ENCODE assay signal across 18 mouse cellular contexts in genomic region chr9:108481520-108482210, GRCm38 (mm10). TPM values are rescaled to one million over a fixed set of nuclear protein-coding genes. Genes with fewer than 3 reads are reported as not detected.
DNase-seq lines count a peak whose midpoint lies in the region; ATAC-seq and TF ChIP-seq lines count a peak whose summit lies in the region.
"Had no signal": no experiment of that assay in that cellular context is flagged by ENCODE, and none has a peak within 500 bp of the region (broad histone marks: within the 10 kb centered on the region; RNA-seq: fewer than 3 reads in every experiment).

No protein-coding gene starts in this region.

- H3K27me3 ChIP-seq in heart, adult 2 months (ENCODE audit: control insufficient read depth, insufficient read depth, low read length) = no peaks in the 10 kb centered on the region
- no peaks in the 10 kb centered on the region for H3K27me3 ChIP-seq in midbrain, embryonic 11.5 days (ENCODE audit: control insufficient read depth, insufficient read depth, low read length)
- H3K27me3 ChIP-seq in midbrain, embryonic 13.5 days = no peaks in the 10 kb centered on the region
- H3K27me3 ChIP-seq in heart, embryonic 13.5 days (replicated peaks) = no peaks in the 10 kb centered on the region
- H3K27me3 ChIP-seq in limb, embryonic 13.5 days = no peaks in the 10 kb centered on the region
- no peaks in the 10 kb centered on the region for H3K27me3 ChIP-seq in liver, postnatal 0 days (ENCODE audit: insufficient read depth, low read length)
- H3K27me3 ChIP-seq: forebrain, embryonic 15.5 days; hindbrain, embryonic 13.5 days; lung, embryonic 15.5 days had no signal

- peak overlapping the region; percentile 91 for H3K9ac ChIP-seq in heart, adult 2 months (ENCODE audit: low read depth, low read length)
- no peak overlapping the region for H3K9ac ChIP-seq in midbrain, embryonic 11.5 days (ENCODE audit: low read length)
- H3K9ac ChIP-seq in midbrain, embryonic 13.5 days (replicated peaks) = no peak overlapping the region
- H3K9ac ChIP-seq in heart, embryonic 13.5 days = peak overlapping the region; percentile 92
- H3K9ac ChIP-seq in limb, embryonic 13.5 days = peak overlapping the region; percentile 89; the same call in 1 of the 2 replicates
- H3K9ac ChIP-seq in liver, postnatal 0 days (replicated peaks) = no peak overlapping the region
- H3K9ac ChIP-seq: forebrain, embryonic 15.5 days; hindbrain, embryonic 13.5 days; liver, embryonic 13.5 days had no signal

- TF ChIP-seq EP300 in heart, adult 2 months (IDR thresholded peaks at IDR 0.05; ENCODE audit: insufficient read depth, low read depth, low read length) = no peak
- TF ChIP-seq EP300 in liver, postnatal 0 days (IDR thresholded peaks at IDR 0.05; ENCODE audit: low read depth) = no peak

- no peak for ATAC-seq in midbrain, embryonic 11.5 days (ENCODE audit: low FRiP score)
- no peak for ATAC-seq in midbrain, embryonic 13.5 days
- ATAC-seq in heart, embryonic 13.5 days (ENCODE audit: extremely low read depth, insufficient number of reproducible peaks, low FRiP score, low TSS enrichment) = no peak
- ATAC-seq in limb, embryonic 13.5 days (ENCODE audit: low FRiP score, low read depth) = no peak
- no peak for ATAC-seq in liver, postnatal 0 days
- ATAC-seq: forebrain, embryonic 15.5 days had no signal

- H3K4me3 ChIP-seq in heart, adult 2 months = peak overlapping the region; percentile 81
- H3K4me3 ChIP-seq in midbrain, embryonic 11.5 days (ENCODE audit: low read depth, low read length) = no peak overlapping the region
- H3K4me3 ChIP-seq in midbrain, embryonic 13.5 days (replicated peaks) = no peak overlapping the region
- H3K4me3 ChIP-seq in heart, embryonic 13.5 days = peak overlapping the region; percentile 73; the same call in 1 of the 2 replicates
- H3K4me3 ChIP-seq in limb, embryonic 13.5 days = no peak overlapping the region
- H3K4me3 ChIP-seq in liver, postnatal 0 days (ENCODE audit: low read depth, low read length) = no peak overlapping the region
- H3K4me3 ChIP-seq: erythroblast, embryonic 14.5 days; forebrain, embryonic 15.5 days; hindbrain, embryonic 13.5 days; liver, embryonic 13.5 days had no signal

- peaks cover 11% of the 10 kb centered on the region for H3K4me1 ChIP-seq in heart, adult 2 months (ENCODE audit: control insufficient read depth, insufficient read depth, low read length)
- H3K4me1 ChIP-seq in midbrain, embryonic 11.5 days (ENCODE audit: control insufficient read depth, insufficient read depth, low read length) = peaks cover 16% of the 10 kb centered on the region
- H3K4me1 ChIP-seq in midbrain, embryonic 13.5 days (replicated peaks) = peaks cover 26% of the 10 kb centered on the region
- peaks cover 35% of the 10 kb centered on the region for H3K4me1 ChIP-seq in heart, embryonic 13.5 days
- peaks cover 24% of the 10 kb centered on the region for H3K4me1 ChIP-seq in limb, embryonic 13.5 days
- H3K4me1 ChIP-seq in liver, postnatal 0 days (ENCODE audit: insufficient read depth) = peaks cover 6% of the 10 kb centered on the region; the same call in 1 of the 2 replicates

- H3K27ac ChIP-seq in heart, adult 2 months = peak overlapping the region; percentile 99
- H3K27ac ChIP-seq in midbrain, embryonic 11.5 days (ENCODE audit: low read depth, low read length) = no peak overlapping the region
- no peak overlapping the region for H3K27ac ChIP-seq in midbrain, embryonic 13.5 days
- H3K27ac ChIP-seq in heart, embryonic 13.5 days (replicated peaks) = peak overlapping the region; percentile 73
- no peak overlapping the region for H3K27ac ChIP-seq in limb, embryonic 13.5 days
- no peak overlapping the region for H3K27ac ChIP-seq in liver, postnatal 0 days (ENCODE audit: low read depth)
- H3K27ac ChIP-seq: forebrain, embryonic 15.5 days; hindbrain, embryonic 13.5 days; liver, embryonic 13.5 days; lung, embryonic 15.5 days had no signal

- TF ChIP-seq CTCF in heart, adult 2 months (IDR thresholded peaks at IDR 0.05) = no peak
- no peak for TF ChIP-seq CTCF in liver, postnatal 0 days (IDR thresholded peaks at IDR 0.05; ENCODE audit: low read depth)

- H3K9me3 ChIP-seq in midbrain, embryonic 11.5 days (ENCODE audit: control insufficient read depth, low read length) = no peaks in the 10 kb centered on the region
- no peaks in the 10 kb centered on the region for H3K9me3 ChIP-seq in midbrain, embryonic 13.5 days
- H3K9me3 ChIP-seq in heart, embryonic 13.5 days = no peaks in the 10 kb centered on the region
- H3K9me3 ChIP-seq in limb, embryonic 13.5 days = no peaks in the 10 kb centered on the region
- no peaks in the 10 kb centered on the region for H3K9me3 ChIP-seq in liver, postnatal 0 days (ENCODE audit: low read length)
- H3K9me3 ChIP-seq: forebrain, embryonic 15.5 days; hindbrain, embryonic 13.5 days; liver, embryonic 13.5 days; lung, embryonic 15.5 days had no signal

- 0 out of 2 replicates have a peak, but pooled peaks have one; percentile 49 for TF ChIP-seq POLR2A in heart, adult 2 months (IDR thresholded peaks at IDR 0.05; ENCODE audit: insufficient read depth, low read depth, low read length)

- intact Hi-C loops in heart, adult 2 months (cut with DNase I) = no loop called here

- 60% methylated on average over 19 of the region's 19 CpGs for WGBS in heart, adult 2 months
- 91% methylated on average over 19 of the region's 19 CpGs for WGBS in midbrain, embryonic 11.5 days
- WGBS in midbrain, embryonic 13.5 days = 95% methylated on average over 19 of the region's 19 CpGs
- 77% methylated on average over 19 of the region's 19 CpGs for WGBS in heart, embryonic 13.5 days
- 92% methylated on average over 19 of the region's 19 CpGs for whole genome bisulfite sequencing in limb, embryonic 13.5 days
- 84% methylated on average over 19 of the region's 19 CpGs for WGBS in liver, postnatal 0 days (ENCODE audit: insufficient replicate concordance)

- peaks cover 8% of the 10 kb centered on the region for H3K79me2 ChIP-seq in heart, adult 2 months (replicated peaks; ENCODE audit: control insufficient read depth, insufficient read depth, low read length)

- no peak overlapping the region for H3K4me2 ChIP-seq in midbrain, embryonic 11.5 days
- no peak overlapping the region for H3K4me2 ChIP-seq in midbrain, embryonic 13.5 days (replicated peaks)
- peak overlapping the region; percentile 97 for H3K4me2 ChIP-seq in heart, embryonic 13.5 days
- H3K4me2 ChIP-seq in limb, embryonic 13.5 days (replicated peaks) = no peak overlapping the region
- no peak overlapping the region for H3K4me2 ChIP-seq in liver, postnatal 0 days (ENCODE audit: low read depth, low read length)
- H3K4me2 ChIP-seq: forebrain, embryonic 15.5 days; hindbrain, embryonic 13.5 days; liver, embryonic 13.5 days had no signal

- H3K36me3 ChIP-seq in heart, adult 2 months (ENCODE audit: control insufficient read depth, insufficient read depth, low read length) = no peaks in the 10 kb centered on the region
- H3K36me3 ChIP-seq in midbrain, embryonic 11.5 days (ENCODE audit: control insufficient read depth, insufficient read depth, low read length) = peaks cover 3% of the 10 kb centered on the region; the same call in 1 of the 2 replicates
- H3K36me3 ChIP-seq in midbrain, embryonic 13.5 days = peaks cover 23% of the 10 kb centered on the region
- H3K36me3 ChIP-seq in heart, embryonic 13.5 days = peaks cover 59% of the 10 kb centered on the region
- peaks cover 56% of the 10 kb centered on the region for H3K36me3 ChIP-seq in limb, embryonic 13.5 days
- H3K36me3 ChIP-seq in liver, postnatal 0 days (replicated peaks; ENCODE audit: insufficient read depth, low read length) = 0 out of 2 replicates have a peak, but pooled peaks cover 4% of the 10 kb centered on the region
- H3K36me3 ChIP-seq: forebrain, embryonic 15.5 days had no signal

- peak; percentile 42 to 62 for DNase-seq in heart, adult 2 months
- no peak for DNase-seq in heart, postnatal 4 days
- DNase-seq in midbrain, embryonic 11.5 days (ENCODE audit: low spot score, missing footprints) = peak; percentile 70
- no peak for DNase-seq in liver, postnatal 0 days
- no peak for DNase-seq in lung, postnatal 14 days
- DNase-seq: cerebellum, adult 9-10 months; kidney, postnatal 36 days; liver, embryonic 13.5 days; midbrain, embryonic 14.5 days; right cerebral cortex, postnatal 14 days; thymus, adult 2 months had no signal

RNA-seq across cellular contexts. Expression of gene Lamb2, which starts 2.1 kb away (rescaled TPM):
- total RNA-seq in heart, adult 2 months (2021) = 100 to 1,000 TPM; 326 to 360 TPM
- 272 and 392 TPM in 2 replicates for polyA plus RNA-seq in heart, adult 2 months (2012; rRNA removed)
- total RNA-seq in heart, postnatal 4 days (2021) = 100 to 1,000 TPM; 217 to 229 TPM
- 20.1 and 21.4 TPM in 2 replicates for polyA plus RNA-seq in midbrain, embryonic 11.5 days (2014; fragmentation: Nextera tagmentation; extraction: Ambion mirVana)
- 20.0 and 24.1 TPM in 2 replicates for polyA plus RNA-seq in midbrain, embryonic 13.5 days (2015; fragmentation: Nextera tagmentation; extraction: Ambion mirVana)
- 45.3 and 49.0 TPM in 2 replicates for polyA plus RNA-seq in heart, embryonic 13.5 days (2015; fragmentation: Nextera tagmentation; extraction: Ambion mirVana)
- polyA plus RNA-seq in limb, embryonic 13.5 days (2015; fragmentation: Nextera tagmentation; extraction: Ambion mirVana) = 47.1 and 62.6 TPM in 2 replicates
- 2.7 and 3.9 TPM in 2 replicates for polyA plus RNA-seq in liver, postnatal 0 days (2015; fragmentation: Nextera tagmentation; extraction: Ambion mirVana)

RNA-seq across cellular contexts. Expression of gene Usp19, which starts 8.7 kb away (rescaled TPM):
- total RNA-seq in heart, adult 2 months (2021) = 10 to 100 TPM; 83.2 to 91.9 TPM
- 110 and 147 TPM in 2 replicates for polyA plus RNA-seq in heart, adult 2 months (2012; rRNA removed)
- total RNA-seq in heart, postnatal 4 days (2021) = 100 to 1,000 TPM; 108 to 109 TPM
- 62.2 and 63.0 TPM in 2 replicates for polyA plus RNA-seq in midbrain, embryonic 11.5 days (2014; fragmentation: Nextera tagmentation; extraction: Ambion mirVana)
- 75.9 and 91.9 TPM in 2 replicates for polyA plus RNA-seq in midbrain, embryonic 13.5 days (2015; fragmentation: Nextera tagmentation; extraction: Ambion mirVana)
- polyA plus RNA-seq in heart, embryonic 13.5 days (2015; fragmentation: Nextera tagmentation; extraction: Ambion mirVana) = 51.4 and 55.9 TPM in 2 replicates
- 68.3 and 75.9 TPM in 2 replicates for polyA plus RNA-seq in limb, embryonic 13.5 days (2015; fragmentation: Nextera tagmentation; extraction: Ambion mirVana)
- 13.8 and 17.0 TPM in 2 replicates for polyA plus RNA-seq in liver, postnatal 0 days (2015; fragmentation: Nextera tagmentation; extraction: Ambion mirVana)

RNA-seq across cellular contexts. Expression of gene Klhdc8b, which starts 20.3 kb away (rescaled TPM):
- 1 to 10 TPM; 4.9 to 5.8 TPM for total RNA-seq in heart, adult 2 months (2021)
- polyA plus RNA-seq in heart, adult 2 months (2012; rRNA removed) = 21.5 and 26.6 TPM in 2 replicates
- total RNA-seq in heart, postnatal 4 days (2021) = 10 to 100 TPM; 43.9 to 45.6 TPM
- polyA plus RNA-seq in midbrain, embryonic 11.5 days (2014; fragmentation: Nextera tagmentation; extraction: Ambion mirVana) = 34.4 and 36.2 TPM in 2 replicates
- polyA plus RNA-seq in midbrain, embryonic 13.5 days (2015; fragmentation: Nextera tagmentation; extraction: Ambion mirVana) = 75.7 and 84.8 TPM in 2 replicates
- polyA plus RNA-seq in heart, embryonic 13.5 days (2015; fragmentation: Nextera tagmentation; extraction: Ambion mirVana) = 90.6 and 106 TPM in 2 replicates
- 37.8 and 38.9 TPM in 2 replicates for polyA plus RNA-seq in limb, embryonic 13.5 days (2015; fragmentation: Nextera tagmentation; extraction: Ambion mirVana)
- 8.5 and 9.1 TPM in 2 replicates for polyA plus RNA-seq in liver, postnatal 0 days (2015; fragmentation: Nextera tagmentation; extraction: Ambion mirVana)

RNA-seq across cellular contexts. Expression of gene Ccdc71, which starts 21.3 kb away (rescaled TPM):
- 10 to 100 TPM; 22.5 to 26.6 TPM for total RNA-seq in heart, adult 2 months (2021)
- polyA plus RNA-seq in heart, adult 2 months (2012; rRNA removed) = 14.7 and 16.7 TPM in 2 replicates
- 10 to 100 TPM; 27.0 to 28.4 TPM for total RNA-seq in heart, postnatal 4 days (2021)
- 48.1 and 48.6 TPM in 2 replicates for polyA plus RNA-seq in midbrain, embryonic 11.5 days (2014; fragmentation: Nextera tagmentation; extraction: Ambion mirVana)
- polyA plus RNA-seq in midbrain, embryonic 13.5 days (2015; fragmentation: Nextera tagmentation; extraction: Ambion mirVana) = 59.7 and 63.5 TPM in 2 replicates
- 36.3 and 42.7 TPM in 2 replicates for polyA plus RNA-seq in heart, embryonic 13.5 days (2015; fragmentation: Nextera tagmentation; extraction: Ambion mirVana)
- polyA plus RNA-seq in limb, embryonic 13.5 days (2015; fragmentation: Nextera tagmentation; extraction: Ambion mirVana) = 57.7 and 59.7 TPM in 2 replicates
- polyA plus RNA-seq in liver, postnatal 0 days (2015; fragmentation: Nextera tagmentation; extraction: Ambion mirVana) = 16.1 and 19.3 TPM in 2 replicates

RNA-seq across cellular contexts. Expression of gene Qars, which starts 25.8 kb away (rescaled TPM):
- total RNA-seq in heart, adult 2 months (2021) = 10 to 100 TPM; 68.4 to 76.3 TPM
- 108 and 173 TPM in 2 replicates for polyA plus RNA-seq in heart, adult 2 months (2012; rRNA removed)
- total RNA-seq in heart, postnatal 4 days (2021) = 10 to 100 TPM; 75.7 to 83.6 TPM
- polyA plus RNA-seq in midbrain, embryonic 11.5 days (2014; fragmentation: Nextera tagmentation; extraction: Ambion mirVana) = 103 TPM in 2 replicates
- 70.2 and 70.5 TPM in 2 replicates for polyA plus RNA-seq in midbrain, embryonic 13.5 days (2015; fragmentation: Nextera tagmentation; extraction: Ambion mirVana)
- polyA plus RNA-seq in heart, embryonic 13.5 days (2015; fragmentation: Nextera tagmentation; extraction: Ambion mirVana) = 62.2 and 69.0 TPM in 2 replicates
- 108 and 111 TPM in 2 replicates for polyA plus RNA-seq in limb, embryonic 13.5 days (2015; fragmentation: Nextera tagmentation; extraction: Ambion mirVana)
- 33.0 and 33.3 TPM in 2 replicates for polyA plus RNA-seq in liver, postnatal 0 days (2015; fragmentation: Nextera tagmentation; extraction: Ambion mirVana)

Comparison
In these comparisons a context has a peak if more than half of its experiments do, and no peak if none do; other contexts are left out.
1. DNase-seq: peak in heart, adult 2 months (2 of 2) and midbrain, embryonic 11.5 days (single experiment); none in heart, postnatal 4 days (single experiment), liver, postnatal 0 days (single experiment) and lung, postnatal 14 days (single experiment).
2. H3K27ac ChIP-seq: peak in heart, adult 2 months (single experiment) and heart, embryonic 13.5 days (single experiment); none in midbrain, embryonic 11.5 days (single experiment), midbrain, embryonic 13.5 days (single experiment), limb, embryonic 13.5 days (single experiment) and liver, postnatal 0 days (single experiment).
3. H3K4me3 ChIP-seq: peak in heart, adult 2 months (single experiment) and heart, embryonic 13.5 days (single experiment); none in midbrain, embryonic 11.5 days (single experiment), midbrain, embryonic 13.5 days (single experiment), limb, embryonic 13.5 days (single experiment) and liver, postnatal 0 days (single experiment).
4. H3K9ac ChIP-seq: peak in heart, adult 2 months (single experiment), heart, embryonic 13.5 days (single experiment) and limb, embryonic 13.5 days (single experiment); none in midbrain, embryonic 11.5 days (single experiment), midbrain, embryonic 13.5 days (single experiment) and liver, postnatal 0 days (single experiment).